Mouse (Mus musculus) frontal cortex, postnatal 25 days (tissue): Measurements from ENCODE around the gene Ptp4a2.
"Not testable (repeated sequence)": the region's sequence is repeated elsewhere in the genome, so short reads cannot be mapped to it uniquely, and the experiment has no call there.

ENCODE experiments used
- DNase-seq, 2 experiments: peaks; one replicate each; pipeline ENCODE4 v3.0.0; 2022; ENCODE audit warnings: low spot score in 2 of 2

Gene Ptp4a2

GRCm38 (mm10) chr4:129884041-129884930 is 73.3 kb downstream of the Ptp4a2 start:
- DNase-seq: no peak

- DNase-seq: no peak
Measured at GRCm38 (mm10) chr4:129889661-129890060, 78.6 kb downstream of the Ptp4a2 start.

GRCm38 (mm10) chr4:129890094-129890493 is 79.1 kb downstream of the Ptp4a2 start:
- DNase-seq: no peak

GRCm38 (mm10) chr4:129894861-129895260 is 83.8 kb downstream of the Ptp4a2 start:
- no peak for DNase-seq

DNA sequence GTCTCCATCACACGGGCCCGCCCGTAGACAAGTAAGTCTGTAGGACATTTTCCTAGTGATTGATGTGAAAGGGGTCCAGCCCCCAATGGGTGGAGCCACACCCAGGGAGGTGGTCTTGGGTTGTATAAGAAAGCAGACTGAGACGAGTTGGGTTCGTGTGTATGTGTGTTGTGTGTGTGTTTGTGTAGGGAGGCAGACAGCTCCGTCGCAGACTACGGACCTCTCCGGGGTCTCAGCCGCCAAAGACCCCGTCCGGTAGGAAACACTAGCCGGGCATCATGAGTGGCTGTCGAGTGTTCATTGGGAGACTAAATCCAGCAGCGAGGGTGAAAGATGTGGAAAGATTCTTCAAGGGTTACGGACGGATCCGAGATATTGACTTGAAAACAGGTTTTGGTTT is 87.8 kb downstream of the Ptp4a2 start:
- DNase-seq: not testable (repeated sequence)
